Mouse (Mus musculus) heart, postnatal 0 days (tissue): Measurements from ENCODE around the gene Mpo.

Experiments
- CTCF ChIP-seq: IDR thresholded peaks from 2 replicates; pipeline ENCODE4 v1.5.1; 2016; ENCODE audit warnings: antibody characterized with exemption, control low read depth, low read depth
- EP300 ChIP-seq: IDR thresholded peaks from 2 replicates; pipeline ENCODE4 v1.6.1; 2016; ENCODE audit warnings: antibody characterized with exemption, low read depth

DNA sequence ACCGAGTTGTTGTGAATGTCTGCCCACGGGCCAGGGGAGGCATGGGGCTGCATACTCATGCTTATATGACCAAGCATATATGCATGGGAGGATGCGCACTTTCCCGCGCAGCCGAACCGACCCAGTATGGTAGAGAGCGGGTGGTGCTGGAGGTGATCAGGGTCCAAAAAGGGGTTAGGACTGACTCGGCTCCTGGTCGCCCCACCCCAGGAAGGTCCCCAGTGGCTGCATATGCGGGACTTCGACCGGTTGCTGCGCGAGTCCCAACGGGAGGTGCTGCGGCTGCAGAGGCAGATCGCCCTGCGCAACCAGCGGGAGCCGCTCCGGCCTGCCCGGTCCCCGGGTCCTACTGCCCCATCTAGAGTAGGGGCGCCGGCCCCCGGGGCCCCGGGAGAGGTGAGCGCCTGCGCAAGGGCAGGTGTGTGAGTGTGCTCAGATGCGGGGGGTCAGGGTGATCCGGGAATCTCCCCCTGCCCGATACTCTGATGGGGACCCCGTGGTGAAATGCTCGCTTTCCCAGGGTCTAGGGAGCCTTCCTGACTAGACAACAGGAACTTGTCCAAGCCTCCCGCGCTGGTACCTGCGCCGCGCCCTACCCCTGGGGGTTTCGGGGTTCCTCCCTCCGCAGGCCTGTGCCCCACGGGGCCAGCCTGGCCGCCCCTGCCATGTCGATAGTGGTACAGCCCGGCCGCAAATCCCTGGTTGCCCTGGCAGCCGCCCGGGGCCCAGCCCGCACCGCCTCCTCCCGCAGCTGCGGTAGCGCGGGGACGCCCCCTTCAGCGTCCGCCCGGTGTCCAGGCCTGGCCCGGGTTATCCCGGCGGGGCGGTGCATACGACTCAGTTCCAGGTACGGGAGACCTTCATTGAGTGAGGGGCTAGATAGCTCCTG is 29.1 kb upstream of the Mpo start:
- TF ChIP-seq CTCF = no peak
- TF ChIP-seq EP300 = no peak
